Comparison of ENCODE assay signal across 8 mouse cellular contexts in the genomic region with DNA sequence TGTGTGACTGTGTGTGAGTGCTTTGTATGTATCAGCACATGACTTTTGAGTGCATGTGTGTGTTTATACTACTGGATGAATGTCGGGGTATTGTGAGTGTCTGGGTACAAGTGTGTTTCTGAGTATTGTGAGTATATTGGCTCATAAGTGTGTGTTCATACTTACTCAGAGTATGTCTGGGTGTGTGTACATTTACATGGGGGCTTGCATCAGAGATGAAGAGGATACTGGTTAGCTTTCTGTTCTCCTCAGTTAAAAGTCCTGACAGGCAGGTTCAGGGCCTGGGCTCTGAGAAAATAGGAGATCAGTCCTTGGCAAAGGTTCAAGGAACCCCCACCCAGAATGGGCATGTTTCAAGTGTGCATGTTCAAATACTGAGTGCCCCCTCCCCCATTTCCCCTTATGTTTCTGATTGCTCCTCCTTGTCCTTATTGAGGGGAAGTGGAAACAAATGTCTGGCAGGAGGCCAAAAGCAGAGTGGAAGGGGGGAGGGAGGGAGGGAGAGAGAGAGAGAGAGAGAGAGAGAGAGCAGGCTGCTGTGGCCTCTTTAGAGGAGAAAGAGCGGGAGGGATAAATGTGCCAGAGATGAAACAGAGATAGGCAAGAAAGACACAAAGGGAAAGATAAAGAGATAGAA.
DNase-seq lines count a peak whose midpoint lies in the region; ATAC-seq lines count a peak whose summit lies in the region.

No protein-coding gene starts in this region.

- DNase-seq in adrenal gland, postnatal 14 days = peak; percentile 33
- DNase-seq in adrenal gland, postnatal 25 days = no peak
- DNase-seq in embryo, embryonic 9.5 days (ENCODE audit: extremely low spot score) = peak; percentile 44
- DNase-seq in heart, postnatal 14 days = peak; percentile 35 to 37
- no peak for DNase-seq in layer of hippocampus, adult 18-20 months (ENCODE audit: low spot score in 2 of 2)
- no peak for DNase-seq in ovary, postnatal 14 days (ENCODE audit: low spot score)

- H3K27ac ChIP-seq in liver, embryonic 16.5 days (ENCODE audit: low read length) = no peak overlapping the region
- H3K27ac ChIP-seq in neural tube, embryonic 15.5 days (replicated peaks) = peak overlapping the region; percentile 63; the same call in 1 of the 2 replicates

- no peaks in the 10 kb centered on the region for H3K9me3 ChIP-seq in liver, embryonic 16.5 days (replicated peaks; ENCODE audit: control insufficient read depth, low read length)
- H3K9me3 ChIP-seq in neural tube, embryonic 15.5 days (replicated peaks) = no peaks in the 10 kb centered on the region

- no peak overlapping the region for H3K4me2 ChIP-seq in liver, embryonic 16.5 days (ENCODE audit: low read depth, low read length)
- H3K4me2 ChIP-seq in neural tube, embryonic 15.5 days = no peak overlapping the region

- no peak overlapping the region for H3K4me3 ChIP-seq in liver, embryonic 16.5 days (ENCODE audit: low read depth, low read length)
- no peak overlapping the region for H3K4me3 ChIP-seq in neural tube, embryonic 15.5 days (replicated peaks)

- H3K4me1 ChIP-seq in liver, embryonic 16.5 days (ENCODE audit: control insufficient read depth, low read depth, low read length) = no peaks in the 10 kb centered on the region; the same call in 1 of the 2 replicates
- peaks cover 11% of the 10 kb centered on the region for H3K4me1 ChIP-seq in neural tube, embryonic 15.5 days

- 43% methylated on average over 2 of the region's 2 CpGs for WGBS in liver, embryonic 16.5 days (ENCODE audit: insufficient replicate concordance)
- WGBS in neural tube, embryonic 15.5 days = 59% methylated on average over 2 of the region's 2 CpGs

- peak; percentile 37; the same call in 1 of the 2 replicates for ATAC-seq in liver, embryonic 16.5 days (ENCODE audit: low read depth)
- ATAC-seq in neural tube, embryonic 15.5 days (ENCODE audit: low FRiP score) = peak; percentile 71

- no peaks in the 10 kb centered on the region for H3K36me3 ChIP-seq in liver, embryonic 16.5 days (ENCODE audit: control insufficient read depth, insufficient read depth)
- no peaks in the 10 kb centered on the region for H3K36me3 ChIP-seq in neural tube, embryonic 15.5 days

- H3K27me3 ChIP-seq in liver, embryonic 16.5 days (ENCODE audit: control insufficient read depth, insufficient read depth, low read depth, low read length) = no peaks in the 10 kb centered on the region
- no peaks in the 10 kb centered on the region for H3K27me3 ChIP-seq in neural tube, embryonic 15.5 days (replicated peaks)

- intact Hi-C loops in heart, postnatal 14 days (cut with DNase I) = no loop called here

- no peak overlapping the region for H3K9ac ChIP-seq in liver, embryonic 16.5 days (ENCODE audit: low read depth, low read length)
- no peak overlapping the region for H3K9ac ChIP-seq in neural tube, embryonic 15.5 days (replicated peaks)

Comparison
In these comparisons a context has a peak if more than half of its experiments do, and no peak if none do; other contexts are left out.
1. DNase-seq: peak in adrenal gland, postnatal 14 days (single experiment), embryo, embryonic 9.5 days (single experiment) and heart, postnatal 14 days (2 of 2); none in adrenal gland, postnatal 25 days (single experiment), layer of hippocampus, adult 18-20 months (0 of 2) and ovary, postnatal 14 days (single experiment).